Mouse (Mus musculus): ENCODE results near the gene Kif23. TPM values are rescaled to one million over a fixed set of nuclear protein-coding genes. Genes with fewer than 3 reads are reported as not detected.

Gene Kif23
- polyA plus RNA-seq, 1 experiment: 90.6 TPM

- no peak for TF ChIP-seq CTCF (IDR thresholded peaks at IDR 0.05; ENCODE audit: control insufficient read depth, insufficient read depth, low read length)
- TF ChIP-seq POLR2A (IDR thresholded peaks at IDR 0.05; ENCODE audit: borderline replicate concordance, control insufficient read depth, low read depth, low read length): no peak
- no peaks in the 10 kb centered on the region for H3K4me1 ChIP-seq (ENCODE audit: control insufficient read depth, insufficient read depth, low read length)
- no peak overlapping the region for H3K4me3 ChIP-seq (replicated peaks; ENCODE audit: control insufficient read depth, low read depth, low read length)
- 73% methylated on average over 11 of the region's 11 CpGs for WGBS
- no peak overlapping the region for H3K27ac ChIP-seq (ENCODE audit: control insufficient read depth, insufficient read depth, low read depth, low read length, poor library complexity)
Observed at GRCm38 (mm10) chr9:61887661-61888379, 58.8 kb downstream of the Kif23 start.

- TF ChIP-seq CTCF (IDR thresholded peaks at IDR 0.05; ENCODE audit: control insufficient read depth, insufficient read depth, low read length) (no peak), POLR2A (IDR thresholded peaks at IDR 0.05; ENCODE audit: borderline replicate concordance, control insufficient read depth, low read depth, low read length) (no peak)
Observed at GRCm38 (mm10) chr9:61885964-61886363, 60.6 kb downstream of the Kif23 start.

GRCm38 (mm10) chr9:61884936-61885335 lies 61.6 kb downstream of the Kif23 start:
- Histone ChIP-seq H3K27ac (ENCODE audit: control insufficient read depth, insufficient read depth, low read depth, low read length, poor library complexity) (no peak overlapping the region), H3K4me1 (ENCODE audit: control insufficient read depth, insufficient read depth, low read length) (no peaks in the 10 kb centered on the region), H3K4me3 (replicated peaks; ENCODE audit: control insufficient read depth, low read depth, low read length) (no peak overlapping the region)
- WGBS: 85% methylated on average over 13 of the region's 13 CpGs
- TF ChIP-seq CTCF (IDR thresholded peaks at IDR 0.05; ENCODE audit: control insufficient read depth, insufficient read depth, low read length) (no peak), POLR2A (IDR thresholded peaks at IDR 0.05; ENCODE audit: borderline replicate concordance, control insufficient read depth, low read depth, low read length) (no peak)

More at GRCm38 (mm10) chr9:61885964-61886363, 60.6 kb downstream of the Kif23 start:
- Histone ChIP-seq H3K4me1 (ENCODE audit: control insufficient read depth, insufficient read depth, low read length) (no peaks in the 10 kb centered on the region), H3K27ac (ENCODE audit: control insufficient read depth, insufficient read depth, low read depth, low read length, poor library complexity) (no peak overlapping the region), H3K4me3 (replicated peaks; ENCODE audit: control insufficient read depth, low read depth, low read length) (no peak overlapping the region)
- 55% methylated on average over 7 of the region's 7 CpGs for WGBS

GRCm38 (mm10) chr9:61884375-61884774 lies 62.2 kb downstream of the Kif23 start:
- 89% methylated on average over 7 of the region's 7 CpGs for WGBS
- Histone ChIP-seq H3K4me3 (replicated peaks; ENCODE audit: control insufficient read depth, low read depth, low read length) (no peak overlapping the region), H3K4me1 (ENCODE audit: control insufficient read depth, insufficient read depth, low read length) (no peaks in the 10 kb centered on the region), H3K27ac (ENCODE audit: control insufficient read depth, insufficient read depth, low read depth, low read length, poor library complexity) (no peak overlapping the region)
- TF ChIP-seq CTCF (IDR thresholded peaks at IDR 0.05; ENCODE audit: control insufficient read depth, insufficient read depth, low read length): no peak
- TF ChIP-seq POLR2A (IDR thresholded peaks at IDR 0.05; ENCODE audit: borderline replicate concordance, control insufficient read depth, low read depth, low read length): no peak

- Histone ChIP-seq H3K4me3 (replicated peaks; ENCODE audit: control insufficient read depth, low read depth, low read length) (no peak overlapping the region), H3K27ac (ENCODE audit: control insufficient read depth, insufficient read depth, low read depth, low read length, poor library complexity) (no peak overlapping the region), H3K4me1 (ENCODE audit: control insufficient read depth, insufficient read depth, low read length) (no peaks in the 10 kb centered on the region)
- WGBS: 4% methylated on average over 3 of the region's 3 CpGs
- TF ChIP-seq CTCF (IDR thresholded peaks at IDR 0.05; ENCODE audit: control insufficient read depth, insufficient read depth, low read length): no peak
- TF ChIP-seq POLR2A (IDR thresholded peaks at IDR 0.05; ENCODE audit: borderline replicate concordance, control insufficient read depth, low read depth, low read length): no peak
Observed at GRCm38 (mm10) chr9:61882179-61882578, 64.4 kb downstream of the Kif23 start.

- peak; percentile 53 for TF ChIP-seq CTCF (IDR thresholded peaks at IDR 0.05; ENCODE audit: control insufficient read depth, insufficient read depth, low read length)
- TF ChIP-seq POLR2A (IDR thresholded peaks at IDR 0.05; ENCODE audit: borderline replicate concordance, control insufficient read depth, low read depth, low read length): no peak
- 31% methylated on average over 2 of the region's 2 CpGs for WGBS
Observed at GRCm38 (mm10) chr9:61878889-61879288, 67.7 kb downstream of the Kif23 start.

GRCm38 (mm10) chr9:61877373-61878112 lies 69.0 kb downstream of the Kif23 start:
- 76% methylated on average over 22 of the region's 22 CpGs for WGBS

More at GRCm38 (mm10) chr9:61878889-61879288, 67.7 kb downstream of the Kif23 start:
- no peak overlapping the region for H3K4me3 ChIP-seq (replicated peaks; ENCODE audit: control insufficient read depth, low read depth, low read length)
- no peak overlapping the region for H3K27ac ChIP-seq (ENCODE audit: control insufficient read depth, insufficient read depth, low read depth, low read length, poor library complexity)
- no peaks in the 10 kb centered on the region for H3K4me1 ChIP-seq (ENCODE audit: control insufficient read depth, insufficient read depth, low read length)

GRCm38 (mm10) chr9:61873325-61873724 lies 73.2 kb downstream of the Kif23 start:
- 6% methylated on average over 8 of the region's 8 CpGs for WGBS
- no peak overlapping the region for H3K4me3 ChIP-seq (replicated peaks; ENCODE audit: control insufficient read depth, low read depth, low read length)
- no peak for TF ChIP-seq POLR2A (IDR thresholded peaks at IDR 0.05; ENCODE audit: borderline replicate concordance, control insufficient read depth, low read depth, low read length)
- TF ChIP-seq CTCF (IDR thresholded peaks at IDR 0.05; ENCODE audit: control insufficient read depth, insufficient read depth, low read length): no peak
- H3K27ac ChIP-seq (ENCODE audit: control insufficient read depth, insufficient read depth, low read depth, low read length, poor library complexity): no peak overlapping the region
- no peaks in the 10 kb centered on the region for H3K4me1 ChIP-seq (ENCODE audit: control insufficient read depth, insufficient read depth, low read length)

More at GRCm38 (mm10) chr9:61877373-61878112, 69.0 kb downstream of the Kif23 start:
- TF ChIP-seq POLR2A (IDR thresholded peaks at IDR 0.05; ENCODE audit: borderline replicate concordance, control insufficient read depth, low read depth, low read length): no peak
- TF ChIP-seq CTCF (IDR thresholded peaks at IDR 0.05; ENCODE audit: control insufficient read depth, insufficient read depth, low read length): no peak
- Histone ChIP-seq H3K4me1 (ENCODE audit: control insufficient read depth, insufficient read depth, low read length) (no peaks in the 10 kb centered on the region), H3K4me3 (replicated peaks; ENCODE audit: control insufficient read depth, low read depth, low read length) (no peak overlapping the region), H3K27ac (ENCODE audit: control insufficient read depth, insufficient read depth, low read depth, low read length, poor library complexity) (no peak overlapping the region)

Data from bone marrow, adult 2 months (tissue).